Mouse (Mus musculus) intestine, postnatal 0 days (tissue): ENCODE measurements around the gene Fpgt. TPM values are rescaled to one million over a fixed set of nuclear protein-coding genes. Genes with fewer than 3 reads are reported as not detected.

Experiments
- ATAC-seq: fragments of 200-750 bp; cut with Nextera tagmentation; 2 replicates; pipeline ENCODE4 v1.8.0; 2017; ENCODE audit warnings: mild to moderate bottlenecking, moderate TSS enrichment, moderate library complexity
- H3K27ac ChIP-seq: fragments of 300-500 bp; sonication (generic); 2 replicates; pipeline ENCODE4 v1.5.1; 2014; ENCODE audit warnings: mild to moderate bottlenecking, low read depth, low read length, moderate library complexity
- H3K27me3 ChIP-seq: fragments of 300-500 bp; sonication (generic); replicated peaks from 2 replicates; pipeline ENCODE4 v1.6.1; 2014; ENCODE audit warnings: low read length, mixed read lengths; ENCODE audit not compliant: control insufficient read depth, insufficient read depth
- H3K36me3 ChIP-seq: fragments of 300-500 bp; sonication (generic); 2 replicates; pipeline ENCODE4 v1.6.1; 2014; ENCODE audit warnings: mild to moderate bottlenecking, moderate library complexity; ENCODE audit not compliant: control insufficient read depth, insufficient read depth
- H3K4me1 ChIP-seq: fragments of 300-500 bp; sonication (generic); replicated peaks from 2 replicates; pipeline ENCODE4 v1.6.1; 2014; ENCODE audit warnings: antibody characterized with exemption, low read length, mixed read lengths; ENCODE audit not compliant: control insufficient read depth, insufficient read depth
- H3K4me2 ChIP-seq: fragments of 300-500 bp; sonication (generic); replicated peaks from 2 replicates; pipeline ENCODE4 v1.6.1; 2014; ENCODE audit warnings: low read depth, mild to moderate bottlenecking, moderate library complexity
- H3K4me3 ChIP-seq: fragments of 300-500 bp; sonication (generic); 2 replicates; pipeline ENCODE4 v1.5.1; 2014; ENCODE audit warnings: low read depth, low read length
- H3K9ac ChIP-seq: fragments of 300-500 bp; sonication (generic); 2 replicates; pipeline ENCODE4 v1.6.1; 2014; ENCODE audit warnings: mild to moderate bottlenecking, low read depth, low read length
- H3K9me3 ChIP-seq: fragments of 300-500 bp; sonication (generic); 2 replicates; pipeline ENCODE4 v1.6.1; 2016; ENCODE audit warnings: mixed run types; ENCODE audit not compliant: control insufficient read depth
- CTCF ChIP-seq: sonication (generic); IDR thresholded peaks from 2 replicates; pipeline ENCODE4 v1.5.1; 2016; ENCODE audit warnings: low read depth, mild to moderate bottlenecking, control low read depth, antibody characterized with exemption, moderate library complexity
- WGBS: fragments of 180-500 bp; shearing (Covaris S2); extraction: QIAGEN DNeasy Blood & Tissue Kit; methylation state at CpG from one replicate; pipeline ENCODE4 v1.1.7; 2014; 5-methylcytosine and 5-hydroxymethylcytosine counted together
- polyA plus RNA-seq: library from polyadenylated mRNA; unstranded; fragments of >200 nt; fragmentation: Nextera tagmentation; extraction: Ambion mirVana; gene quantifications from 2 replicates; pipeline ENCODE4 v1.2.1, GENCODE M21; 2015

The Fpgt gene
- polyA plus RNA-seq, 1 experiment from 2014 or later: 15.2 TPM

- peak; percentile 33; the same call in 1 of the 2 replicates for ATAC-seq
- no peaks in the 10 kb centered on the region for H3K4me1 ChIP-seq
- H3K27me3 ChIP-seq: no peaks in the 10 kb centered on the region
- no peak for TF ChIP-seq CTCF
- no peak overlapping the region for H3K27ac ChIP-seq
- H3K9ac ChIP-seq: no peak overlapping the region
- no peak overlapping the region for H3K4me3 ChIP-seq
- no peaks in the 10 kb centered on the region for H3K9me3 ChIP-seq
- 39% methylated on average over 1 of the region's 1 CpGs for WGBS
- H3K4me2 ChIP-seq: no peak overlapping the region
- no peaks in the 10 kb centered on the region for H3K36me3 ChIP-seq
Measured at GRCm38 (mm10) chr3:155053189-155053588, 40.0 kb downstream of the Fpgt start.

- Histone ChIP-seq H3K4me3 (no peak overlapping the region), H3K36me3 (no peaks in the 10 kb centered on the region), H3K4me1 (no peaks in the 10 kb centered on the region), H3K9me3 (no peaks in the 10 kb centered on the region), H3K27ac (no peak overlapping the region), H3K27me3 (no peaks in the 10 kb centered on the region), H3K4me2 (no peak overlapping the region), H3K9ac (no peak overlapping the region)
- no peak for TF ChIP-seq CTCF
- ATAC-seq: no peak
Measured at GRCm38 (mm10) chr3:155052021-155052420, 41.2 kb downstream of the Fpgt start.

GRCm38 (mm10) chr3:155039012-155039836 is 54.0 kb downstream of the Fpgt start:
- no peak overlapping the region for H3K4me3 ChIP-seq
- no peaks in the 10 kb centered on the region for H3K36me3 ChIP-seq
- H3K27ac ChIP-seq: no peak overlapping the region
- no peak for ATAC-seq
- H3K9ac ChIP-seq: no peak overlapping the region
- H3K4me1 ChIP-seq: no peaks in the 10 kb centered on the region
- peak; percentile 56 for TF ChIP-seq CTCF
- no peaks in the 10 kb centered on the region for H3K9me3 ChIP-seq
- no peak overlapping the region for H3K4me2 ChIP-seq
- no peaks in the 10 kb centered on the region for H3K27me3 ChIP-seq
- 67% methylated on average over 1 of the region's 1 CpGs for WGBS

Other genes starting within 250 kb of the Fpgt start
- gene Tnni3k, start 38.0 kb downstream of the Fpgt start, polyA plus RNA-seq: 0.08 TPM in 2 replicates
- gene Lrriq3, start within 50 bp of the Fpgt start, polyA plus RNA-seq: 1.2 and 1.5 TPM in 2 replicates